Mouse (Mus musculus) embryo, embryonic 9.5 days (tissue): ENCODE results near the gene F2.

Experiments used
- DNase-seq: peaks from one replicate; pipeline ENCODE4 v3.0.0-alpha.2; 2017; ENCODE audit errors: extremely low spot score

Gene F2

GRCm38 (mm10) chr2:91636229-91636628 lies at the start of gene F2:
TSS of gene F2 (minus strand) at chr2:91636414.
- no peak for DNase-seq

- no peak for DNase-seq
These were observed 47.7 kb upstream of the F2 start for GRCm38 (mm10) chr2:91683919-91684318.

GRCm38 (mm10) chr2:91682850-91683249 lies 46.6 kb upstream of the F2 start:
- DNase-seq = peak; percentile 41

- DNase-seq = no peak
These were observed 40.7 kb upstream of the F2 start for GRCm38 (mm10) chr2:91676961-91677360.

- DNase-seq = no peak
These were observed 40.2 kb upstream of the F2 start for GRCm38 (mm10) chr2:91676420-91676819.

GRCm38 (mm10) chr2:91674895-91675294 lies 38.7 kb upstream of the F2 start:
- no peak for DNase-seq

GRCm38 (mm10) chr2:91673587-91673986 lies 37.4 kb upstream of the F2 start:
- no peak for DNase-seq

GRCm38 (mm10) chr2:91670038-91670437 lies 33.8 kb upstream of the F2 start:
- DNase-seq = no peak

- DNase-seq = no peak
These were observed 33.1 kb upstream of the F2 start for GRCm38 (mm10) chr2:91669326-91669725.

GRCm38 (mm10) chr2:91667747-91668146 lies 31.5 kb upstream of the F2 start:
- no peak for DNase-seq

- DNase-seq = no peak
These were observed 30.2 kb upstream of the F2 start for GRCm38 (mm10) chr2:91666386-91666910.

- DNase-seq = no peak
These were observed 28.6 kb upstream of the F2 start for GRCm38 (mm10) chr2:91664780-91665179.

- DNase-seq = no peak
These were observed 24.8 kb upstream of the F2 start for GRCm38 (mm10) chr2:91660981-91661380.

- no peak for DNase-seq
These were observed 23.4 kb upstream of the F2 start for GRCm38 (mm10) chr2:91659657-91660056.

GRCm38 (mm10) chr2:91656774-91657173 lies 20.6 kb upstream of the F2 start:
- no peak for DNase-seq

- no peak for DNase-seq
These were observed 19.6 kb upstream of the F2 start for GRCm38 (mm10) chr2:91655827-91656226.

GRCm38 (mm10) chr2:91655388-91655787 lies 19.2 kb upstream of the F2 start:
- DNase-seq = no peak

- no peak for DNase-seq
These were observed 16.6 kb upstream of the F2 start for GRCm38 (mm10) chr2:91652863-91653262.

GRCm38 (mm10) chr2:91651458-91652258 lies 15.4 kb upstream of the F2 start:
- no peak for DNase-seq

GRCm38 (mm10) chr2:91650360-91650995 lies 14.3 kb upstream of the F2 start:
- no peak for DNase-seq

- DNase-seq = peak; percentile 95
These were observed 13.5 kb upstream of the F2 start, which contains the start of the genes Zfp408 and Arhgap1 for GRCm38 (mm10) chr2:91649553-91650359. TSS of gene Zfp408 (minus strand) at chr2:91649791. TSS of gene Arhgap1 (plus strand) at chr2:91649860.

- DNase-seq = peak; percentile 7
These were observed 12.9 kb upstream of the F2 start for GRCm38 (mm10) chr2:91649152-91649551.
